Mouse (Mus musculus) intestine, postnatal 0 days (tissue): ENCODE results near the gene Ift122. TPM values are rescaled to one million over a fixed set of nuclear protein-coding genes. Genes with fewer than 3 reads are reported as not detected.
A peak's percentile ranks its signal among the peaks of the same experiment; 100 is the strongest.

ENCODE experiments used
- ATAC-seq: fragments of 200-750 bp; cut with Nextera tagmentation; 2 replicates; pipeline ENCODE4 v1.8.0; 2017; ENCODE audit warnings: mild to moderate bottlenecking, moderate TSS enrichment, moderate library complexity
- H3K27ac ChIP-seq: fragments of 300-500 bp; sonication (generic); 2 replicates; pipeline ENCODE4 v1.5.1; 2014; ENCODE audit warnings: mild to moderate bottlenecking, low read depth, low read length, moderate library complexity
- H3K27me3 ChIP-seq: fragments of 300-500 bp; sonication (generic); replicated peaks from 2 replicates; pipeline ENCODE4 v1.6.1; 2014; ENCODE audit warnings: low read length, mixed read lengths; ENCODE audit not compliant: control insufficient read depth, insufficient read depth
- H3K36me3 ChIP-seq: fragments of 300-500 bp; sonication (generic); 2 replicates; pipeline ENCODE4 v1.6.1; 2014; ENCODE audit warnings: mild to moderate bottlenecking, moderate library complexity; ENCODE audit not compliant: control insufficient read depth, insufficient read depth
- H3K4me1 ChIP-seq: fragments of 300-500 bp; sonication (generic); replicated peaks from 2 replicates; pipeline ENCODE4 v1.6.1; 2014; ENCODE audit warnings: antibody characterized with exemption, low read length, mixed read lengths; ENCODE audit not compliant: control insufficient read depth, insufficient read depth
- H3K4me2 ChIP-seq: fragments of 300-500 bp; sonication (generic); replicated peaks from 2 replicates; pipeline ENCODE4 v1.6.1; 2014; ENCODE audit warnings: low read depth, mild to moderate bottlenecking, moderate library complexity
- H3K4me3 ChIP-seq: fragments of 300-500 bp; sonication (generic); 2 replicates; pipeline ENCODE4 v1.5.1; 2014; ENCODE audit warnings: low read depth, low read length
- H3K9ac ChIP-seq: fragments of 300-500 bp; sonication (generic); 2 replicates; pipeline ENCODE4 v1.6.1; 2014; ENCODE audit warnings: mild to moderate bottlenecking, low read depth, low read length
- H3K9me3 ChIP-seq: fragments of 300-500 bp; sonication (generic); 2 replicates; pipeline ENCODE4 v1.6.1; 2016; ENCODE audit warnings: mixed run types; ENCODE audit not compliant: control insufficient read depth
- CTCF ChIP-seq: sonication (generic); IDR thresholded peaks from 2 replicates; pipeline ENCODE4 v1.5.1; 2016; ENCODE audit warnings: low read depth, mild to moderate bottlenecking, control low read depth, antibody characterized with exemption, moderate library complexity
- WGBS: fragments of 180-500 bp; shearing (Covaris S2); extraction: QIAGEN DNeasy Blood & Tissue Kit; methylation state at CpG from one replicate; pipeline ENCODE4 v1.1.7; 2014; 5-methylcytosine and 5-hydroxymethylcytosine counted together
- polyA plus RNA-seq: library from polyadenylated mRNA; unstranded; fragments of >200 nt; fragmentation: Nextera tagmentation; extraction: Ambion mirVana; gene quantifications from 2 replicates; pipeline ENCODE4 v1.2.1, GENCODE M21; 2015

Gene Ift122
- polyA plus RNA-seq, 1 experiment from 2014 or later: 3.0 TPM

DNA sequence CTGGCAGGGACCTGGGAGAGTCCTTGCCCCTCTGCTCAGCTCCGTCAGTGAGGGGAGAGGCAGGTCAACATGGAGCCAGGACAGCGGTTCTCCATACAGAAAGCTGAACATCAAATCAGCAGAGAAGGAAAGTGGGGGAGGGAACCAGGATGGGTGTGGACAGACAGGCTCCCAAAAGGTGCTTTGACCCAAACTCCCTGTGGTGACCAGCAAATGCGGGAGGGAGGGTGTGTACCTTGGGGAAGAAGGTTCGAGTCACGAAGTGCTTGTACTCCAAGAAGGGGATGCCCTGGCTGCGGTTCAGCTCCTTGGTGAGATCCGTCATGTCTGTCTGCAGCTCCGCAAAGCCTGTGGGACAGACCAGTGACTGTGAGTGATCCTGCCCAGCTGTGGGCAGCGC is 110.4 kb downstream of the Ift122 start:
- 74% methylated on average over 9 of the region's 9 CpGs for WGBS

DNA sequence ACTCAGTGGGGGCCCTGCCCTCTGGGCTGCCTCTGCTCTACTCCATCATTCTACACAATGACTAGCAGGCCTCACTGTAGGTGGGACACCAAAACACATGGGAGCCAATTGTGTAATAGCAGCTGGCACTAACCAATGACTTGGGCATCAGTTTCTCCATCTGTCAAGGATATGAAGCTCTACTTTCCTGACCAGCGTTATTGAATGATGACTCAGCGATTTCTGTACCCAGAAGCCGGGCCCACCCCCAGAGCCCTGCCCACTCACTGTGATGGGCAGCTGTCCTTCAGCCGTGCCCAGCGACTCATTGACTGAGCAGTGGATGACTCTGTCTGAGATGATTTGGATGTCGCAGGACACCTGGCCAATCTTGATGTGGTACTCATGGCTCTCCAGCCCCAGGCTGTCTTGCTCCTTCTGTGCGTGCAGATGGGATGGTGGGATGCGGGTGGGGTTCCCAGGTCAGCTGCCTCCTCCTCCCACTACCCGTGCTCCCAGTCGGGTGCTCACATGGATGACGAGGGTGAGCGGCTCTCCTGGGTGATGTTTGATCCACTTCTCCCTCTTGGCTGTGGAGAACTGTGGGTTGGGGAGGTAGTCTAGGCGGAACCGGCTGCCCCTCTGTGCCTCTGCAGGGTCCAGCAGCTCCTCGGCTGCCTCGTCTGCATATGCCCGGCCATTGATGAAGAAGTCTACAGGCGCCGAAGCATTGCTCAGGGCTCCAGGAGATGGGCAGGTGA is 113.1 kb downstream of the Ift122 start:
- no peak overlapping the region for H3K4me3 ChIP-seq
- no peak overlapping the region for H3K27ac ChIP-seq
- ATAC-seq: no peak
- 92% methylated on average over 19 of the region's 19 CpGs for WGBS
- H3K9me3 ChIP-seq: no peaks in the 10 kb centered on the region
- H3K27me3 ChIP-seq: no peaks in the 10 kb centered on the region
- TF ChIP-seq CTCF: no peak
- H3K4me1 ChIP-seq: no peaks in the 10 kb centered on the region
- H3K4me2 ChIP-seq: no peak overlapping the region
- H3K36me3 ChIP-seq: peaks cover 26% of the 10 kb centered on the region; the same call in 1 of the 2 replicates
- no peak overlapping the region for H3K9ac ChIP-seq

More for the DNA sequence above, 110.4 kb downstream of the Ift122 start:
- Histone ChIP-seq H3K9ac (no peak overlapping the region), H3K27ac (no peak overlapping the region), H3K27me3 (no peaks in the 10 kb centered on the region), H3K4me1 (no peaks in the 10 kb centered on the region), H3K9me3 (no peaks in the 10 kb centered on the region), H3K4me3 (no peak overlapping the region), H3K36me3 (peaks cover 23% of the 10 kb centered on the region; the same call in 1 of the 2 replicates), H3K4me2 (no peak overlapping the region)
- ATAC-seq: no peak
- TF ChIP-seq CTCF: no peak

DNA sequence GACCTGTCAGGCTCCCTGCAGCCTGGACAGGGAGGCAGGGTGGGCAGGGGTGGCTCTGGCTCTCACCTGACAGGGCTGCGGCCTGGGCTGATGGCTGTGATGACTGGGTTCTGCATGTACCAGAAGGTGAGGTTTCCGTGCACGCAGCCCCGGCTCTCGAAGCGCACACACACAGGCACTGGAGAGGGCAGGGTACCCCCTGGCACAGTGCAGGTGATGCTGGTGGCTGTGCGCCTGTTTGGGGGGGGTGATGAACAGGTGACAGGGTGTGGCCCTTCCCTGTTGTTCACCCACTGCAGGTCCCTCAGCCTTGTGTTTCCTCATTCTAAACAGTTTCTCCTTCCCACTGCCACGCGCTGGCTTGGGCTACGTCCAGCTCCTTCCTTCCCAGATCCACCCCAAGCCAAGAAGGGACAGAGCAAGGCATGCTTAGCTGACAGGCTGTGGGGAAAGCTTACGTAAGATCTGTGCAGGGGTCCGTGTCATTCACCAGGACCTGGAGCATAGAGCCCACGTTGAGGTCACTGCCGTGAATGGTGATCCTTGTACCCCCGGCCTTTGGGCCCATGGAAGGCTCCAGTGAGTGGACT is 114.1 kb downstream of the Ift122 start:
- no peaks in the 10 kb centered on the region for H3K27me3 ChIP-seq
- no peak overlapping the region for H3K4me2 ChIP-seq
- H3K4me3 ChIP-seq: no peak overlapping the region
- no peak for ATAC-seq
- peaks cover 26% of the 10 kb centered on the region; the same call in 1 of the 2 replicates for H3K36me3 ChIP-seq
- WGBS: 89% methylated on average over 15 of the region's 15 CpGs
- H3K4me1 ChIP-seq: no peaks in the 10 kb centered on the region
- no peaks in the 10 kb centered on the region for H3K9me3 ChIP-seq
- no peak overlapping the region for H3K27ac ChIP-seq
- TF ChIP-seq CTCF: no peak
- no peak overlapping the region for H3K9ac ChIP-seq

DNA sequence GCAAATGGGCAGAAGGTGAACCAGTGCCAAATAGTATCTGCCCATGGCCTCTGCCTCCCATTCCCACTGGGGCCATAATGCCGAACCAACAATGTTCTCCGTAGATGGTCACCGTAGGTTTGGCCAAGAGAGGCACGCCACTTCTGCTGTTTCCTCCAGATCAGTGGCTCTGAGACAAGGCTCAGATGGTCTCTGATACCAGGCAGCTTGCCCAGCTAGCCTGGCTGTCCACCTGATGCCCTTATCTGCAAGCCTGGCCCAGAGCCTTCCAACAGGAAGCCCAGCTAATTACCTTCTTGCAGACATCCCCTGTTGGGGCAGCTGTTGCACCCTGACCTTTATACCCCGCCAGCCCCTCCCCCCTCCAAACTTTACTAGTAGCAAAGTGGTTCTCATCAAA is 114.8 kb downstream of the Ift122 start:
- Histone ChIP-seq H3K9ac (no peak overlapping the region; the same call in 1 of the 2 replicates), H3K36me3 (peaks cover 26% of the 10 kb centered on the region; the same call in 1 of the 2 replicates), H3K4me2 (no peak overlapping the region), H3K4me1 (no peaks in the 10 kb centered on the region), H3K9me3 (no peaks in the 10 kb centered on the region), H3K27ac (no peak overlapping the region), H3K27me3 (no peaks in the 10 kb centered on the region), H3K4me3 (no peak overlapping the region)
- no peak for ATAC-seq
- TF ChIP-seq CTCF: no peak
- 74% methylated on average over 5 of the region's 5 CpGs for WGBS

DNA sequence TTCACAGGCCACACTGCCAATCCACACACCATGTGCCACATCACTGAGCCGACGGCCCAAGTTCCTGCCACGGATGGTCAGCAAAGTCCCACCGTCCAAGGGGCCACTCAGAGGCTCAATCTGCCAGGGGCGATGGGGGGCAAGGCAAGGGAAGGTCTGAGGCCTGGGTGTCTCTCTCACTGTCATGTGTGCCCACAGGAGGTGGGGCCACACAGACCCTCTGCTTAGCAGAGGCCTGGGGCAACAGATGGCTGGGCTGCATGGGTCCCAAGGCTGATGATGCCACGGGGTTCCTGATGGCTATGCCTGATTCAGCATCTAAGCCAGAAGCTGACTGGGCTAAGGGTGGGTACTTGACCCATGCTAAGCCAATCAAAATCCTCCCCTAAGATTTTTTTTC is 115.4 kb downstream of the Ift122 start:
- Histone ChIP-seq H3K36me3 (peaks cover 20% of the 10 kb centered on the region; the same call in 1 of the 2 replicates), H3K9me3 (no peaks in the 10 kb centered on the region), H3K27me3 (no peaks in the 10 kb centered on the region), H3K4me1 (no peaks in the 10 kb centered on the region), H3K9ac (no peak overlapping the region), H3K4me2 (no peak overlapping the region), H3K27ac (no peak overlapping the region; the same call in 1 of the 2 replicates), H3K4me3 (no peak overlapping the region)
- 90% methylated on average over 6 of the region's 6 CpGs for WGBS
- no peak for TF ChIP-seq CTCF
- 0 out of 2 replicates have a peak, but pooled peaks have one; percentile 5 for ATAC-seq

DNA sequence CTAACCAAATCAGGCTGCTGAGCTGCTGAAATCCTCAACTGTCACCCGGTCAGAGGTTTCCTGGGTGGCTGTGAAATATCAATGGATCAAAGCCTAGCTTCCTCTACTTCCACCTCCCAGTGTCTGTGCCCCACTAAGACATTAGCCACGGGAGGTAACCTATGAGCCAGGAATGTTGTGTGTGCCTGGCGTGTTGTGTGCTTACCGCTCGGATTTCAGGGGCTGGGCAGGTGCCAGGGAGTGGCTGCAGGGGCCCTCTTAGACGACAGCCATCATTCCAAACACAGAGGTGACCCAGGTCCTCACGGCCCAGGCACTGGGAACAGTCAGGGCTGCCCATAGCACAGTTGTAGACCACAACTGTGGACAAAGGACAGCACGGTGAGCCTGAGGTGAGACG is 115.8 kb downstream of the Ift122 start:
- no peak overlapping the region for H3K27ac ChIP-seq
- peaks cover 20% of the 10 kb centered on the region; the same call in 1 of the 2 replicates for H3K36me3 ChIP-seq
- no peaks in the 10 kb centered on the region for H3K9me3 ChIP-seq
- 69% methylated on average over 9 of the region's 9 CpGs for WGBS
- H3K9ac ChIP-seq: no peak overlapping the region
- no peak for TF ChIP-seq CTCF
- H3K27me3 ChIP-seq: no peaks in the 10 kb centered on the region
- H3K4me1 ChIP-seq: no peaks in the 10 kb centered on the region
- H3K4me2 ChIP-seq: no peak overlapping the region
- H3K4me3 ChIP-seq: no peak overlapping the region
- ATAC-seq: no peak
